Mouse (Mus musculus) CH12.LX (cell line): ENCODE data around the gene Phka2. TPM values are rescaled to one million over a fixed set of nuclear protein-coding genes. Genes with fewer than 3 reads are reported as not detected.
A peak's percentile ranks its signal among the peaks of the same experiment; 100 is the strongest.

Experiments used
- DNase-seq: peaks from one replicate; pipeline ENCODE4 v3.0.0-alpha.2; 2013; ENCODE audit errors: extremely low read depth
- H3K27ac ChIP-seq: 2 replicates; pipeline ENCODE4 v1.5.1; 2012; ENCODE audit warnings: low read depth, mild to moderate bottlenecking, control low read depth, moderate library complexity; ENCODE audit not compliant: insufficient read depth
- H3K27me3 ChIP-seq: replicated peaks from 2 replicates; pipeline ENCODE3; 2012; ENCODE audit warnings: inconsistent platforms
- H3K36me3 ChIP-seq, 2 experiments: replicated peaks in 1 of 2; 2 replicates each; pipeline versions ENCODE3 to v1.6.1; 2012; ENCODE audit warnings: inconsistent platforms in 1 of 2, low read length in 1 of 2, mild to moderate bottlenecking in 1 of 2, mixed read lengths in 1 of 2, moderate library complexity in 1 of 2; ENCODE audit not compliant: control insufficient read depth in 1 of 2, insufficient read depth in 1 of 2
- H3K4me1 ChIP-seq, 2 experiments: 2 replicates each; pipeline ENCODE4 v1.6.1; 2012; ENCODE audit warnings: inconsistent platforms in 1 of 2, moderate library complexity in 1 of 2; ENCODE audit not compliant: insufficient read depth in 2 of 2, control insufficient read depth in 1 of 2
- H3K4me2 ChIP-seq: 2 replicates; pipeline ENCODE4 v1.6.1; 2012; ENCODE audit warnings: low read depth, mild to moderate bottlenecking, control low read depth; ENCODE audit not compliant: poor library complexity, insufficient read depth, severe bottlenecking
- H3K4me3 ChIP-seq, 3 experiments: fragments of 150-350 bp in 1 of 3; sonication (generic) in 1 of 3; replicated peaks in 1 of 3; 2 replicates each; pipeline versions ENCODE3 to v1.5.1; 2011 to 2012; ENCODE audit warnings: low read depth in 2 of 3, low read length in 2 of 3, mild to moderate bottlenecking in 2 of 3, moderate library complexity in 2 of 3, control low read depth in 1 of 3, improper control_type of control experiment in 1 of 3, inconsistent platforms in 1 of 3, mixed read lengths in 1 of 3; ENCODE audit not compliant: poor library complexity in 1 of 3
- H3K79me2 ChIP-seq: replicated peaks from 2 replicates; pipeline ENCODE4 v1.6.1; 2012; ENCODE audit warnings: mild to moderate bottlenecking, moderate library complexity; ENCODE audit not compliant: control insufficient read depth, poor library complexity, insufficient read depth, severe bottlenecking; ENCODE audit errors: extremely low read depth
- H3K9ac ChIP-seq: 2 replicates; pipeline ENCODE4 v1.6.1; 2012; ENCODE audit warnings: low read depth, mild to moderate bottlenecking, control low read depth, moderate library complexity; ENCODE audit not compliant: insufficient read depth
- H3K9me3 ChIP-seq: replicated peaks from 2 replicates; pipeline ENCODE3; 2012; ENCODE audit warnings: low read length, inconsistent platforms, mixed read lengths
- CHD2 ChIP-seq: IDR thresholded peaks from 2 replicates; pipeline ENCODE4 v1.6.1; 2011; ENCODE audit warnings: low read length, improper control_type of control experiment
- EP300 ChIP-seq: IDR thresholded peaks from 2 replicates; pipeline ENCODE4 v1.6.1; 2011; ENCODE audit warnings: low read length, improper control_type of control experiment
- ETS1 ChIP-seq: conservative IDR thresholded peaks from 2 replicates; pipeline ENCODE4 v1.6.1; 2012; ENCODE audit warnings: low read depth, mild to moderate bottlenecking, inconsistent platforms, low read length, improper control_type of control experiment, moderate library complexity
- HCFC1 ChIP-seq: IDR thresholded peaks from 2 replicates; pipeline ENCODE4 v1.6.1; 2012; ENCODE audit warnings: low read depth, mild to moderate bottlenecking, inconsistent platforms, low read length, improper control_type of control experiment
- MAFK ChIP-seq: IDR thresholded peaks from 2 replicates; pipeline ENCODE4 v1.6.1; 2011; ENCODE audit warnings: low read length, improper control_type of control experiment; ENCODE audit not compliant: insufficient replicate concordance
- MAZ ChIP-seq: IDR thresholded peaks from 2 replicates; pipeline ENCODE4 v1.6.1; 2012; ENCODE audit warnings: low read depth, mild to moderate bottlenecking, inconsistent platforms, low read length, improper control_type of control experiment, moderate library complexity
- MEF2A ChIP-seq: IDR thresholded peaks from 2 replicates; pipeline ENCODE4 v1.6.1; 2014; ENCODE audit warnings: low read depth, mild to moderate bottlenecking, inconsistent platforms, low read length, improper control_type of control experiment, borderline replicate concordance
- MXI1 ChIP-seq: IDR thresholded peaks from 2 replicates; pipeline ENCODE4 v1.6.1; 2011; ENCODE audit warnings: mild to moderate bottlenecking, low read depth, low read length, improper control_type of control experiment
- PAX5 ChIP-seq: IDR thresholded peaks from 2 replicates; pipeline ENCODE4 v1.6.1; 2012; ENCODE audit warnings: low read length, inconsistent platforms, mixed read lengths
- SIN3A ChIP-seq: IDR thresholded peaks from 2 replicates; pipeline ENCODE4 v1.6.1; 2012; ENCODE audit warnings: low read length, improper control_type of control experiment, inconsistent platforms
- USF2 ChIP-seq: conservative IDR thresholded peaks from 2 replicates; pipeline ENCODE4 v1.6.1; 2011; ENCODE audit warnings: low read depth, low read length, improper control_type of control experiment
- ZC3H11A ChIP-seq: IDR thresholded peaks from 2 replicates; pipeline ENCODE4 v1.6.1; 2012; ENCODE audit warnings: low read depth, mild to moderate bottlenecking, inconsistent platforms, low read length, improper control_type of control experiment
- dilution Hi-C: fragments of 300-500 bp; cut with MboI; formaldehyde crosslinking; loops from 2 replicates; pipeline ENCODE4 v1.14.3; 2020; ENCODE audit warnings: low sequenced_read_pairs; ENCODE audit not compliant: extremely low pct_unique_long_range_greater_than_20kb, extremely low pct_ligation_motif_present
- in situ Hi-C: fragments of 300-500 bp; cut with MboI; formaldehyde crosslinking; loops from 3 replicates; pipeline ENCODE4 v1.14.3; 2019; ENCODE audit warnings: low sequenced_read_pairs, low pct_ligation_motif_present, low pct_unique_long_range_greater_than_20kb, mixed read lengths
- polyA plus RNA-seq: library from polyadenylated mRNA; unstranded; fragments of >175 nt; gene quantifications from 2 replicates; pipeline ENCODE4 v1.2.1, GENCODE M21; 2012; ENCODE audit warnings: low read depth; ENCODE audit not compliant: insufficient read length
- total RNA-seq, 2 experiments: library from RNA; depleted of rRNA; stranded (reverse); fragments of 300-350 nt in 1 of 2; fragments of >200 nt in 1 of 2; gene quantifications; 2 replicates each; pipeline ENCODE4 v1.2.3; 2012 to 2014

The Phka2 gene
- total and polyA plus RNA-seq, 3 experiments, result 8.2 to 12.5 (median 10.1) TPM

DNA sequence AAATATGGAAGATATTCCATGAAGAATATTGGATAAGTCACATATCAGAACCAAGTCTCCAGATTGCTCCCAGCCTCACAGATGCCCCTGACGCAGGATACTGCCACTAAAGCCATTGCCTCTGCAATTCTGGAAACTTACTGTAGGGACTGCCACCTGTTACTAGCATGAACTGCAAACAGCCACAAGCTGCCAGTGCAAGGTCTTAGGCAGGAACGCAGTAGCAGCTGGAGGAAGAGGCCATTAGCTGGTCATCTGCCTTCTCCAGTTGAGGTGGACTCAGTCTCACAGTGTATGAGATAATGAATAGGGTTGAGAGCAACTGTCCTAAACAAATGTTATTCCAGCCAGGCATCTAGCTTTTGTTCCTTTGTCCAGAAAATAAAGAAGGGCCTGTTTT, 96.1 kb downstream of the Phka2 start:
- H3K36me3 ChIP-seq, result no peaks in the 10 kb centered on the region
- H3K27ac ChIP-seq, result no peak overlapping the region
- in situ Hi-C loops (loop anchor here (25.0 kb wide), 1 partner anchor 439 kb away; no protein-coding TSS in a partner anchor), dilution Hi-C loops (no loop called here)
- no peak for DNase-seq
- H3K4me2 ChIP-seq, result no peak overlapping the region
- H3K9ac ChIP-seq, result no peak overlapping the region
- H3K79me2 ChIP-seq, result no peaks in the 10 kb centered on the region
- no peak overlapping the region for H3K4me3 ChIP-seq
- peaks cover 15 to 42% of the 10 kb centered on the region in 2 experiments; a peak in 3 of 4 replicates for H3K4me1 ChIP-seq
- no peaks in the 10 kb centered on the region for H3K27me3 ChIP-seq
- no peaks in the 10 kb centered on the region for H3K9me3 ChIP-seq
- TF ChIP-seq SIN3A (no peak), USF2 (no peak), ZC3H11A (no peak), HCFC1 (no peak), MXI1 (no peak)
- TF ChIP-seq, all 38 proteins: peak for 0

DNA sequence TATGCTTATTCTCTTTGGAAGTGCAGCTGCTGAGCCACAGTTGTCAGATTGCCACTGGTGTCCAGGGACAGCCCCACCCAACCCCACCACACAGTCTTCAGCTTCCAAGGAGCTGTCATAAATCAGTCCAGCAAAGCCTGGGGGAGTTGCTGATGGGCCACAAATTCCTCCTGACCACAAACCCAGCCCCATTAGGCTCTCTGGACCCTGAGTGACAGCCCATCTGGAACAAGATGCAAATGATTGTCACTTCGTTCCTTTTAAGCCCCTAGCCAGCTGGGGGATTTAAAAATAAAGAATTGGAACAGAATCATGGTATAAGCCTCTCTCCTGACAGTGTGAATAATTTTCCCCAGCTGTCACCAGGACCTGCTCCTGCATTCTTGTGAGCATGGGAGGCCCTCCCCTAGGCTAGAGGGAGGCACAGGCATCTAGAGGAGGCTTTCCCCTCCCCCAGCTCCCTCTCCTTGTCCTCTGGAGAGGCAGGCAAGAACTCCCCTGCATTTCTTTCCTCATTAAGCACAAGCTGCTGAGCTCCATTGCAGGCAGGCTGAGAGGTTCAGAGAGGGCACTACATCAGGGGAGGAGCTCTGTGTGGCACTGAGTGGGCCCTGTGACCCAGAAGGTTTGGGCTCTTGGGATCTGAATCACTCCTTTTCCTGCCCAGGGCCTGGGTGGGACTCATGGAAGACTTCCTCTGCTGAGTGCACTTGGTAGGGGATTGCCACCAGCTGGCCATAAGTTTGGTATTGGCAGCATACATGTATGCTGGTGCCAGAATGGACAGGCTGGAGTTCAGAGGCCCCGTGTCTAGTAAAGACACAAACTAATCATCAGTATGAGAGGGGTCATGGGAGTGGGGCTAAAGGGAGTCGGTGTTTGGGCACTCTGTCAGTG, 96.8 kb downstream of the Phka2 start:
- no peak overlapping the region for H3K4me3 ChIP-seq
- no peaks in the 10 kb centered on the region for H3K79me2 ChIP-seq
- peaks cover 19 to 47% of the 10 kb centered on the region in 2 experiments; a peak in 3 of 4 replicates for H3K4me1 ChIP-seq
- H3K27me3 ChIP-seq, result no peaks in the 10 kb centered on the region
- no peak overlapping the region for H3K27ac ChIP-seq
- TF ChIP-seq MEF2A (no peak), MXI1 (no peak), MAFK (no peak), EP300 (peak; percentile 29; the same call in 1 of the 2 replicates), MAZ (no peak), CHD2 (no peak), ETS1 (peak; percentile 35), PAX5 (no peak)
- no peaks in the 10 kb centered on the region for H3K36me3 ChIP-seq
- peak; percentile 65 for DNase-seq
- in situ Hi-C loops (loop anchor here (25.0 kb wide), 1 partner anchor 438 kb away; no protein-coding TSS in a partner anchor), dilution Hi-C loops (no loop called here)
- H3K4me2 ChIP-seq, result 0 out of 2 replicates have a peak overlapping the region, but pooled peaks have one; percentile 6
- H3K9ac ChIP-seq, result no peak overlapping the region
- H3K9me3 ChIP-seq, result no peaks in the 10 kb centered on the region
